Mouse (Mus musculus) adrenal gland, adult (tissue): ENCODE results near the gene Olfr847.

Source experiments
- DNase-seq, 2 experiments: peaks; one replicate each; pipeline ENCODE4 v3.0.0; 2022 to 2023; ENCODE audit warnings: low spot score in 1 of 2; ENCODE audit not compliant: inconsistent age in 2 of 2

The Olfr847 gene

DNA sequence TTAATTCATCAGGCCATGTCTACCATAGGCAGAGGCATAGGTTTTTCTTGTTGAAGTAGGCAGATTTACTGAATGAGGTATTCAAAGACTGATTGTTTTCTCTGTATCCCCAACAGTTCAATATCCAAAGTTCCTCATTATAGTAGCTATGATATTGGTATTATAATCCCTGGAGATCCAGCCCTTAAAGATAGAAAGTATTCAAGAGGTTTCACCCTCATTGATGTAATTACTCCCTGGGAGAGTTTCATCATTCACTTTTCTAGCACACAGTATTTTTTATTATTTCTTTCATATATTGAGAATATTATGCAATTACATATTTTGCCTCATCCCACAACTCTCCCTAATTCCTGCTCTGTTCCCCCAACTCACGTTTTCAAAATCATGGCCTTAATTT, at the start of gene Olfr847:
TSS of gene Olfr847 (minus strand) at position 101 of the 400 bp plus-strand sequence.
- DNase-seq = no peak

DNA sequence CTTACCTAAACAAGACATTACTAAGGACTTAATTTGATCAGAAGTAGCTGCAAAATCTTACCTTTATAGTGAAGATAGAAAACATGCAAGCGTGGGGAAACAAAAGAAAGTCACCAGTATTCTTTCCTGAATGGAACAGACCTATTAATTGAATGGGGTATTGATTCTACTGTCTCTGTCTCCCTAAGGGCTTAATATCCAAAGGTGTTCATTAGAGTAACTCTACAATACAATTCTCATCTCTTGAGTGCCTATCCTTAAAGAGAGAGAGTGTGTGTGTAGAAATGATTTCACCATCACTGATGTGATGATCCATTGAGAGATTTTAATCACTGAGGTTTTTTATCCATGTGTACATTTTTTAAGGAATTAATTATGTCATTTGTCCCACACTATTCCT, 14.6 kb downstream of the Olfr847 start, which contains the start of gene Olfr846:
TSS of gene Olfr846 (minus strand) at position 101 of the 400 bp plus-strand sequence.
- no peak for DNase-seq

DNA sequence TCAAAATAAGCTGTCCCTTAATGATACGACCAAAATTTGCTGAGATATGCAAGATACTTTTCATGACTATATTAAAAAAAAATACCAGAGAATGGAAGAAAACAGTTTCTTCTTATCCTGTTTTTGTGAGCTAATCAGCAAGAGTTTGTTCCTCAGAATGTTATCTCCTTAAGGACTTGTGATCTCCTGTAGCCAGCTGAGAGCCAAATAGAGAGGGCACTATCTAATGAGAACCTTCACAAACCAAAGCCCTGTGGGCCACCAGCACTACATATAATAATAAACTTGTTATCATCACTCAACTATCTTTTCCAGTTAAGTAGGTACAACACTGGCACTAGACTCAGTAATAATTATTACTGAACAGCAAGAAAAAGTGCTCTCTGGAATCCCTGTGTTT, 42.3 kb downstream of the Olfr847 start, which contains the start of gene Olfr845:
TSS of gene Olfr845 (plus strand) at position 301 of the 400 bp plus-strand sequence.
- DNase-seq = no peak
